Mouse (Mus musculus): ENCODE data around the gene Ybx2. TPM values are rescaled to one million over a fixed set of nuclear protein-coding genes. Genes with fewer than 3 reads are reported as not detected.
A peak's percentile ranks its signal among the peaks of the same experiment; 100 is the strongest.

Ybx2 gene
- total and polyA plus RNA-seq, 3 experiments = 0.25 to 0.39 TPM; not detected in 1

- Histone ChIP-seq H3K9ac (ENCODE audit: insufficient read depth, low read depth) (no peak overlapping the region), H3K4me3 (replicated peaks in 1 of 3; ENCODE audit: low read depth in 2 of 3, low read length in 2 of 3, poor library complexity in 1 of 3) (no peak overlapping the region), H3K9me3 (replicated peaks; ENCODE audit: low read length) (no peaks in the 10 kb centered on the region), H3K79me2 (replicated peaks; ENCODE audit: control insufficient read depth, extremely low read depth, insufficient read depth, poor library complexity, severe bottlenecking) (peaks cover 35% of the 10 kb centered on the region), H3K4me2 (ENCODE audit: insufficient read depth, low read depth, poor library complexity, severe bottlenecking) (no peak overlapping the region), H3K27ac (ENCODE audit: insufficient read depth, low read depth) (no peak overlapping the region), H3K4me1 (ENCODE audit: control insufficient read depth in 1 of 2, insufficient read depth in 2 of 2) (peaks cover 5 to 22% of the 10 kb centered on the region in 2 experiments), H3K27me3 (replicated peaks) (no peaks in the 10 kb centered on the region), H3K36me3 (replicated peaks in 1 of 2; ENCODE audit: control insufficient read depth in 1 of 2, insufficient read depth in 1 of 2, low read length in 1 of 2) (peaks cover 47 to 64% of the 10 kb centered on the region in 2 experiments)
- in situ Hi-C loops (cut with MboI; ENCODE audit: low pct_ligation_motif_present, low pct_unique_long_range_greater_than_20kb, low sequenced_read_pairs) (no loop called here), dilution Hi-C loops (cut with MboI; ENCODE audit: extremely low pct_ligation_motif_present, extremely low pct_unique_long_range_greater_than_20kb, low sequenced_read_pairs) (no loop called here)
- no peak for DNase-seq (ENCODE audit: extremely low read depth)
- TF ChIP-seq MAZ (IDR thresholded peaks at IDR 0.05; ENCODE audit: low read depth, low read length) (no peak), GABPA (IDR thresholded peaks at IDR 0.05; ENCODE audit: insufficient replicate concordance, low read depth, low read length) (no peak), MAFK (IDR thresholded peaks at IDR 0.05; ENCODE audit: insufficient replicate concordance, low read length) (no peak), UBTF (IDR thresholded peaks at IDR 0.05; ENCODE audit: low read depth, low read length) (no peak), NRF1 (IDR thresholded peaks at IDR 0.05; ENCODE audit: low read depth, low read length) (no peak), E2F4 (IDR thresholded peaks at IDR 0.05; ENCODE audit: insufficient replicate concordance, low read depth, low read length) (no peak), HCFC1 (IDR thresholded peaks at IDR 0.05; ENCODE audit: low read depth, low read length) (no peak), POLR2A (IDR thresholded peaks at IDR 0.05; ENCODE audit: low read depth, low read length) (no peak)
Measured at GRCm38 (mm10) chr11:69984431-69984830, 48.8 kb downstream of the Ybx2 start.

GRCm38 (mm10) chr11:69989949-69990348 lies 54.4 kb downstream of the Ybx2 start:
- no peak overlapping the region for H3K4me3 ChIP-seq (replicated peaks in 1 of 3; ENCODE audit: low read depth in 2 of 3, low read length in 2 of 3, poor library complexity in 1 of 3)

More at GRCm38 (mm10) chr11:69989949-69990348, 54.4 kb downstream of the Ybx2 start:
- Histone ChIP-seq H3K4me2 (ENCODE audit: insufficient read depth, low read depth, poor library complexity, severe bottlenecking) (no peak overlapping the region), H3K36me3 (replicated peaks in 1 of 2; ENCODE audit: control insufficient read depth in 1 of 2, insufficient read depth in 1 of 2, low read length in 1 of 2) (peaks cover 57 to 71% of the 10 kb centered on the region in 2 experiments), H3K27me3 (replicated peaks) (no peaks in the 10 kb centered on the region), H3K4me1 (ENCODE audit: control insufficient read depth in 1 of 2, insufficient read depth in 2 of 2) (peaks cover 8 to 26% of the 10 kb centered on the region in 2 experiments; a peak in 3 of 4 replicates), H3K79me2 (replicated peaks; ENCODE audit: control insufficient read depth, extremely low read depth, insufficient read depth, poor library complexity, severe bottlenecking) (peaks cover 24% of the 10 kb centered on the region), H3K27ac (ENCODE audit: insufficient read depth, low read depth) (0 out of 2 replicates have a peak overlapping the region, but pooled peaks have one; percentile 24), H3K9me3 (replicated peaks; ENCODE audit: low read length) (no peaks in the 10 kb centered on the region), H3K9ac (ENCODE audit: insufficient read depth, low read depth) (no peak overlapping the region)
- in situ Hi-C loops (cut with MboI; ENCODE audit: low pct_ligation_motif_present, low pct_unique_long_range_greater_than_20kb, low sequenced_read_pairs) (no loop called here), dilution Hi-C loops (cut with MboI; ENCODE audit: extremely low pct_ligation_motif_present, extremely low pct_unique_long_range_greater_than_20kb, low sequenced_read_pairs) (no loop called here)
- DNase-seq (ENCODE audit: extremely low read depth) = no peak
- TF ChIP-seq TBP (conservative IDR thresholded peaks at IDR 0.05; ENCODE audit: low read depth, low read length) (no peak), ELF1 (IDR thresholded peaks at IDR 0.05; ENCODE audit: low read depth, low read length) (no peak), POLR2AphosphoS2 (IDR thresholded peaks at IDR 0.05; ENCODE audit: low read depth, low read length) (no peak), ZMIZ1 (IDR thresholded peaks at IDR 0.05; ENCODE audit: low read depth, low read length) (no peak), NELFE (IDR thresholded peaks at IDR 0.05; ENCODE audit: low read depth, low read length) (no peak), ZC3H11A (IDR thresholded peaks at IDR 0.05; ENCODE audit: low read depth, low read length) (no peak), CTCF (conservative IDR thresholded peaks at IDR 0.05 in 1 of 2, IDR thresholded peaks at IDR 0.05 in 1 of 2; ENCODE audit: low read depth in 2 of 2, low read length in 2 of 2) (no peak), ZNF384 (IDR thresholded peaks at IDR 0.05; ENCODE audit: low read depth, low read length) (no peak), HCFC1 (IDR thresholded peaks at IDR 0.05; ENCODE audit: low read depth, low read length) (no peak), MYC (IDR thresholded peaks at IDR 0.05; ENCODE audit: low read depth, low read length) (no peak), RCOR1 (conservative IDR thresholded peaks at IDR 0.05; ENCODE audit: low read depth, low read length) (no peak), EP300 (IDR thresholded peaks at IDR 0.05; ENCODE audit: low read length) (no peak), MEF2A (IDR thresholded peaks at IDR 0.05; ENCODE audit: borderline replicate concordance, low read depth, low read length) (no peak), UBTF (IDR thresholded peaks at IDR 0.05; ENCODE audit: low read depth, low read length) (no peak)

Other genes with a start within 250 kb of the Ybx2 start
Only the 20 nearest of the 35 such genes appear.
- 0.55 and 1.3 TPM in 2 replicates for gene Nlgn2, start 98.0 kb upstream of the Ybx2 start, total RNA-seq (2012; rRNA removed)
- 0.20 and 0.95 TPM in 2 replicates for gene Nlgn2, start 98.0 kb upstream of the Ybx2 start, total RNA-seq (2014; rRNA removed)
- 1.1 and 1.2 TPM in 2 replicates for gene Nlgn2, start 98.0 kb upstream of the Ybx2 start, polyA plus RNA-seq (2012; ENCODE audit: insufficient read length, low read depth)
- 203 and 206 TPM in 2 replicates for gene Tmem256, start 97.3 kb upstream of the Ybx2 start, total RNA-seq (2012; rRNA removed)
- gene Tmem256, start 97.3 kb upstream of the Ybx2 start, total RNA-seq (2014; rRNA removed) = 262 and 327 TPM in 2 replicates
- gene Tmem256, start 97.3 kb upstream of the Ybx2 start, polyA plus RNA-seq (2012; ENCODE audit: insufficient read length, low read depth) = 185 and 218 TPM in 2 replicates
- gene Plscr3, start 89.4 kb upstream of the Ybx2 start, total RNA-seq (2012; rRNA removed) = 2.4 and 2.9 TPM in 2 replicates
- gene Plscr3, start 89.4 kb upstream of the Ybx2 start, total RNA-seq (2014; rRNA removed) = 2.0 and 2.5 TPM in 2 replicates
- gene Plscr3, start 89.4 kb upstream of the Ybx2 start, polyA plus RNA-seq (2012; ENCODE audit: insufficient read length, low read depth) = 12.5 and 15.3 TPM in 2 replicates
- 0.13 TPM in 1 of 2 replicates, not detected in the other for gene Tnk1, start 77.1 kb upstream of the Ybx2 start, total RNA-seq (2012; rRNA removed)
- gene Tnk1, start 77.1 kb upstream of the Ybx2 start, total RNA-seq (2014; rRNA removed) = not detected in 2 replicates
- 0.22 and 0.30 TPM in 2 replicates for gene Tnk1, start 77.1 kb upstream of the Ybx2 start, polyA plus RNA-seq (2012; ENCODE audit: insufficient read length, low read depth)
- gene Tmem95, start 57.8 kb upstream of the Ybx2 start, total RNA-seq (2012; rRNA removed) = not detected in 2 replicates
- not detected in 2 replicates for gene Tmem95, start 57.8 kb upstream of the Ybx2 start, total RNA-seq (2014; rRNA removed)
- not detected in 2 replicates for gene Tmem95, start 57.8 kb upstream of the Ybx2 start, polyA plus RNA-seq (2012; ENCODE audit: insufficient read length, low read depth)
- 3.3 and 3.9 TPM in 2 replicates for gene Kctd11, start 54.4 kb upstream of the Ybx2 start, total RNA-seq (2012; rRNA removed)
- 1.3 and 1.8 TPM in 2 replicates for gene Kctd11, start 54.4 kb upstream of the Ybx2 start, total RNA-seq (2014; rRNA removed)
- 1.5 and 2.1 TPM in 2 replicates for gene Kctd11, start 54.4 kb upstream of the Ybx2 start, polyA plus RNA-seq (2012; ENCODE audit: insufficient read length, low read depth)
- 38.9 and 39.6 TPM in 2 replicates for gene Acap1, start 40.3 kb upstream of the Ybx2 start, total RNA-seq (2012; rRNA removed)
- 58.2 and 66.2 TPM in 2 replicates for gene Acap1, start 40.3 kb upstream of the Ybx2 start, total RNA-seq (2014; rRNA removed)
- 66.7 and 70.9 TPM in 2 replicates for gene Acap1, start 40.3 kb upstream of the Ybx2 start, polyA plus RNA-seq (2012; ENCODE audit: insufficient read length, low read depth)
- gene 2810408A11Rik, start 34.8 kb upstream of the Ybx2 start, total RNA-seq (2012; rRNA removed) = 0.34 and 0.59 TPM in 2 replicates
- 0.35 and 0.86 TPM in 2 replicates for gene 2810408A11Rik, start 34.8 kb upstream of the Ybx2 start, total RNA-seq (2014; rRNA removed)
- 0.33 and 0.41 TPM in 2 replicates for gene 2810408A11Rik, start 34.8 kb upstream of the Ybx2 start, polyA plus RNA-seq (2012; ENCODE audit: insufficient read length, low read depth)
- gene Neurl4, start 34.7 kb upstream of the Ybx2 start, total RNA-seq (2012; rRNA removed) = 51.0 and 56.1 TPM in 2 replicates
- 21.4 and 22.9 TPM in 2 replicates for gene Neurl4, start 34.7 kb upstream of the Ybx2 start, total RNA-seq (2014; rRNA removed)
- 40.1 and 46.2 TPM in 2 replicates for gene Neurl4, start 34.7 kb upstream of the Ybx2 start, polyA plus RNA-seq (2012; ENCODE audit: insufficient read length, low read depth)
- 29.4 and 35.9 TPM in 2 replicates for gene Gps2, start 21.9 kb upstream of the Ybx2 start, total RNA-seq (2012; rRNA removed)
- gene Gps2, start 21.9 kb upstream of the Ybx2 start, total RNA-seq (2014; rRNA removed) = 25.0 and 27.4 TPM in 2 replicates
- gene Gps2, start 21.9 kb upstream of the Ybx2 start, polyA plus RNA-seq (2012; ENCODE audit: insufficient read length, low read depth) = 69.2 and 73.6 TPM in 2 replicates
- 1,419 and 1,651 TPM in 2 replicates for gene Eif5a, start 13.8 kb upstream of the Ybx2 start, total RNA-seq (2012; rRNA removed)
- gene Eif5a, start 13.8 kb upstream of the Ybx2 start, total RNA-seq (2014; rRNA removed) = 2,535 and 2,729 TPM in 2 replicates
- gene Eif5a, start 13.8 kb upstream of the Ybx2 start, polyA plus RNA-seq (2012; ENCODE audit: insufficient read length, low read depth) = 3,314 and 3,421 TPM in 2 replicates
- gene Slc2a4, start 12.4 kb downstream of the Ybx2 start, total RNA-seq (2012; rRNA removed) = 2.2 and 2.6 TPM in 2 replicates
- gene Slc2a4, start 12.4 kb downstream of the Ybx2 start, total RNA-seq (2014; rRNA removed) = 3.1 and 3.8 TPM in 2 replicates
- 2.3 and 2.4 TPM in 2 replicates for gene Slc2a4, start 12.4 kb downstream of the Ybx2 start, polyA plus RNA-seq (2012; ENCODE audit: insufficient read length, low read depth)
- not detected in 2 replicates for gene Cldn7, start 29.0 kb downstream of the Ybx2 start, total RNA-seq (2012; rRNA removed)
- not detected in 2 replicates for gene Cldn7, start 29.0 kb downstream of the Ybx2 start, total RNA-seq (2014; rRNA removed)
- not detected in 2 replicates for gene Cldn7, start 29.0 kb downstream of the Ybx2 start, polyA plus RNA-seq (2012; ENCODE audit: insufficient read length, low read depth)
- 61.8 and 66.7 TPM in 2 replicates for gene Ctdnep1, start 45.4 kb downstream of the Ybx2 start, total RNA-seq (2012; rRNA removed)
- 37.7 and 42.9 TPM in 2 replicates for gene Ctdnep1, start 45.4 kb downstream of the Ybx2 start, total RNA-seq (2014; rRNA removed)
- 143 and 171 TPM in 2 replicates for gene Ctdnep1, start 45.4 kb downstream of the Ybx2 start, polyA plus RNA-seq (2012; ENCODE audit: insufficient read length, low read depth)
- 95.9 and 115 TPM in 2 replicates for gene Elp5, start 46.7 kb downstream of the Ybx2 start, total RNA-seq (2012; rRNA removed)
- 111 and 119 TPM in 2 replicates for gene Elp5, start 46.7 kb downstream of the Ybx2 start, total RNA-seq (2014; rRNA removed)
- gene Elp5, start 46.7 kb downstream of the Ybx2 start, polyA plus RNA-seq (2012; ENCODE audit: insufficient read length, low read depth) = 177 and 182 TPM in 2 replicates
- gene Gabarap, start 55.3 kb downstream of the Ybx2 start, total RNA-seq (2012; rRNA removed) = 182 and 189 TPM in 2 replicates
- 187 and 213 TPM in 2 replicates for gene Gabarap, start 55.3 kb downstream of the Ybx2 start, total RNA-seq (2014; rRNA removed)
- 352 and 386 TPM in 2 replicates for gene Gabarap, start 55.3 kb downstream of the Ybx2 start, polyA plus RNA-seq (2012; ENCODE audit: insufficient read length, low read depth)
- gene Phf23, start 60.0 kb downstream of the Ybx2 start, total RNA-seq (2012; rRNA removed) = 67.2 and 81.8 TPM in 2 replicates
- 65.2 and 69.0 TPM in 2 replicates for gene Phf23, start 60.0 kb downstream of the Ybx2 start, total RNA-seq (2014; rRNA removed)
- 93.2 and 99.8 TPM in 2 replicates for gene Phf23, start 60.0 kb downstream of the Ybx2 start, polyA plus RNA-seq (2012; ENCODE audit: insufficient read length, low read depth)
- gene Dvl2, start 64.8 kb downstream of the Ybx2 start, total RNA-seq (2012; rRNA removed) = 27.3 and 30.6 TPM in 2 replicates
- 15.1 and 15.7 TPM in 2 replicates for gene Dvl2, start 64.8 kb downstream of the Ybx2 start, total RNA-seq (2014; rRNA removed)
- 25.3 and 27.1 TPM in 2 replicates for gene Dvl2, start 64.8 kb downstream of the Ybx2 start, polyA plus RNA-seq (2012; ENCODE audit: insufficient read length, low read depth)
- 137 and 148 TPM in 2 replicates for gene Acadvl, start 79.6 kb downstream of the Ybx2 start, total RNA-seq (2012; rRNA removed)
- 81.8 and 86.6 TPM in 2 replicates for gene Acadvl, start 79.6 kb downstream of the Ybx2 start, total RNA-seq (2014; rRNA removed)
- gene Acadvl, start 79.6 kb downstream of the Ybx2 start, polyA plus RNA-seq (2012; ENCODE audit: insufficient read length, low read depth) = 76.9 and 86.4 TPM in 2 replicates
- gene Dlg4, start 81.1 kb downstream of the Ybx2 start, total RNA-seq (2012; rRNA removed) = 9.8 and 15.3 TPM in 2 replicates
- 6.1 and 7.3 TPM in 2 replicates for gene Dlg4, start 81.1 kb downstream of the Ybx2 start, total RNA-seq (2014; rRNA removed)
- 6.8 and 9.3 TPM in 2 replicates for gene Dlg4, start 81.1 kb downstream of the Ybx2 start, polyA plus RNA-seq (2012; ENCODE audit: insufficient read length, low read depth)

Measured in CH12.LX (cell line).